In the genomic region with DNA sequence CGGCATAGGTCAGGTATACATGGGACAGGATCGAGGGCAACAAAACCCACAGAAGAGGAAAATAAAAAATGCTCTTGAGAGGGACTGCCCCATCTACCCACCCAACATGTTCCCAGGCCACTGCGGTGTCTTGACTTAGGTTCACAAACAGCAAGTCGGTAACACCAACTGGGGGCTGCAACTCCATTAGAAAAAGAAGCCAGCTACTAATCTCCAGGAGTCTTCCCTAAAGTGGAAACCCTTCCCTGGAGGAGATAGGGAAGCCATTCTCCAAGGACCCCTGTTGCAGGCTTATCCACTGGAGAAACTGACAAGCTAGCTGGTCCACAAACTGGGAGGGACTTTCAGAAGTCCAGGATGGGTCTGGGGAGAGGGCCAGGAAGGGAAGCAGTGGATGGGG, we compare ENCODE assay signal across 17 mouse cellular contexts. TPM values are rescaled to one million over a fixed set of nuclear protein-coding genes. Genes with fewer than 3 reads are reported as not detected.
"Had no signal": no experiment of that assay in that cellular context is flagged by ENCODE, and none has a peak within 500 bp of the region (broad histone marks: within the 10 kb centered on the region; RNA-seq: fewer than 3 reads in every experiment).

No protein-coding gene starts in this region.

- H3K4me3 ChIP-seq: kidney, embryonic 15.5 days; limb, embryonic 13.5 days; stomach, embryonic 15.5 days had no signal

- H3K27ac ChIP-seq: kidney, embryonic 15.5 days; limb, embryonic 13.5 days; liver, embryonic 14.5 days; stomach, embryonic 15.5 days had no signal

- H3K9ac ChIP-seq: kidney, embryonic 15.5 days; limb, embryonic 13.5 days; liver, embryonic 14.5 days; stomach, embryonic 15.5 days had no signal

- H3K4me2 ChIP-seq: stomach, embryonic 15.5 days had no signal

- ATAC-seq: intestine, embryonic 16.5 days had no signal

- H3K9me3 ChIP-seq: kidney, embryonic 15.5 days; limb, embryonic 13.5 days; stomach, embryonic 15.5 days had no signal

- H3K36me3 ChIP-seq: kidney, embryonic 15.5 days; limb, embryonic 13.5 days; stomach, embryonic 15.5 days had no signal

- DNase-seq: kidney, adult 2 months; kidney, postnatal 14 days; left cerebral cortex, postnatal 4 days; lung, adult 18-20 months; right cerebral cortex, postnatal 14 days; thymus, adult 2 months; thymus, postnatal 36 days had no signal

RNA-seq across cellular contexts. Expression of a gene that starts 21.4 kb away (rescaled TPM):
- total RNA-seq: left cerebral cortex, adult 18-20 months; left cerebral cortex, postnatal 10 days; liver, adult 2 months; megakaryocyte-erythroid progenitor cell, adult 5-6 weeks had no signal
- polyA plus RNA-seq: intestine, embryonic 16.5 days; large intestine, adult 2 months; liver, adult 2 months; liver, embryonic 14.5 days had no signal
